Mouse (Mus musculus) spleen, adult 18-20 months (tissue): Measurements from ENCODE around the gene Nbea.

Experiments used
- DNase-seq, 2 experiments: peaks; one replicate each; pipeline ENCODE4 v3.0.0; 2022; ENCODE audit warnings: mixed read lengths in 2 of 2

Gene Nbea

GRCm38 (mm10) chr3:55782056-55782687, 401.3 kb downstream of the Nbea start, which contains the start of gene Mab21l1:
Gene Mab21l1 (plus strand): TSS chr3:55782510.
- no peak for DNase-seq

GRCm38 (mm10) chr3:55781429-55782055, 402.0 kb downstream of the Nbea start:
- no peak for DNase-seq

DNA sequence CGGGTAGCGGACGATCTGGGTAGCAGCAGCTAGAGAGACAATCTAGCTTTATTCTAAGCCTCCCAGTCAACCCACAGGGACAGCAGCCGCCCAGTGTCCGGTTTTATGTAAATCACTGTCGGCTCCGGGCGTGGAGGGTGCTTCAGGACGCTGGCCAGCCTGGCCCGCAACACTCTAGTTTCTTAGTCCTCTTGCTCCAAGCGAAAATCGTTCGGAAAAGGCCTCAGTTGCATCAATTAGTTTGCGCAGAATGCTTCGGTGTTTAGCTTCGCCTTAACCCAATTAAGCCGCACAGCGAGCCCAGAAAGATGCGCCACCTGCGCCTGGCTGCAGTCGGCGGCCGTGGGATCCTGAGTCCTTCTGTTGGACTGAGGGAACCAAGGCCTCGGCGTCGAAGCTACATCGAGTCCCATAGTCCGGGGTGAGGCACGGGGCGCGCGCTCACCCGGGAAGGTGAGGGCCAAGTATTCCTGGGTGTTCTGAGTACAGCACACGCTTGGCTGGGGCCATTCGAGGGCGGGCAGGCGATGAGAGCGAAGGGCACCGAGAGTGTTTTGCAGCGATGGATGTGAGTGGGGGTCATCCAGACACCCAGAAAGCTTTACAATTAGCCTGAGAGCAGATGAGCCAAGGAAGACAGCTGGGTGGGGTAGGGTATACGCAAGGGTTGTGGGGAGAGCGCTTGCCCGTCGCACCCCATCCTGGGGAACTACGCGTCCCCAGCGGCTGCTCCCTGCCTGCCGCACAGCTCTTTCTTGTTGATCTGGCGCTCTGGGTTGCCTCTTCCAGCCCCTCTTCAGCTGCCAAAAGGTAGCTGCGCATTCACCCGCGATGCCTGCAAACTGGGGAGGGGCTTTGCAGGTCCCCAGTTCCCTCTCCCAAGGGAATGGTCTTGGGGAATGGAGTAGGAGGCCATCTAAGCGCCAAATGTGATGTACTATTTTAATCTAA, 403.1 kb downstream of the Nbea start:
- no peak for DNase-seq

- DNase-seq = no peak
These were observed 404.5 kb downstream of the Nbea start for GRCm38 (mm10) chr3:55778764-55779730.

DNA sequence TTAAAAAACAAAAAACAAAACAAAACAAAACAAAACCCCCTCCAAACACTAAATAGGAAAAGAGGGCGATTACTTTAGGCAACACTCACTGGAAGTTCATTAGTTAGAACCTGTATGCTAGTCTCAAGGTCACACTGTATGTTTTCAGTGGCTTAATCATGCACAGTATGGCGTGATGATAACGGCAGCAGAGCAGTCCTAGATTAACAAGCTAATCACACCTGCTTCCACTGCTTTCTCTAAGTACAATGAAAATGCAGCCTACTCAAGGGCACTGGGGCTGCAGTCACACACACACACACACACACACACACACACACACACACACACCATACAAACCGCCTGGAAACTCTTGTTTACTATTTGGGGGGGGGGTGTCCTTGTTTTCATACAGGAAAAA, 406.0 kb downstream of the Nbea start:
- no peak for DNase-seq

DNA sequence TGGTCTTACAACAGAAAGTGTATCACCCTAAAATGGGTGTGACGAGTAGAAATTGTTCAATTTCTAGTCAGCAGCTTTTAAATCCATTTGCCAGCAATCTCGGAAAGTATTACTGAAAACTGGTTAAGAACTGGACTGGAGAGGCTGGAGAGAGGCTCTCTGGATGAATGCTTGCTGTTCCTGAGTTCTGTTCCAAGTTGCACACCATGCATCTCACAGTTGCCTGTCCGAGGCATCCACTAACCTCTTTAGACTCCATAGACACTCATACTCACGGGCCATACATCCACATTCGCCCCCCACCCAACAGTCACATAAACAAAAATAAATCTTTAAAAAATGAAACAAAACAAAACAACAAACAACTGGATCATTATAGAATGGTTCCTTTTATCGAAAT, 407.7 kb downstream of the Nbea start:
- no peak for DNase-seq

DNA sequence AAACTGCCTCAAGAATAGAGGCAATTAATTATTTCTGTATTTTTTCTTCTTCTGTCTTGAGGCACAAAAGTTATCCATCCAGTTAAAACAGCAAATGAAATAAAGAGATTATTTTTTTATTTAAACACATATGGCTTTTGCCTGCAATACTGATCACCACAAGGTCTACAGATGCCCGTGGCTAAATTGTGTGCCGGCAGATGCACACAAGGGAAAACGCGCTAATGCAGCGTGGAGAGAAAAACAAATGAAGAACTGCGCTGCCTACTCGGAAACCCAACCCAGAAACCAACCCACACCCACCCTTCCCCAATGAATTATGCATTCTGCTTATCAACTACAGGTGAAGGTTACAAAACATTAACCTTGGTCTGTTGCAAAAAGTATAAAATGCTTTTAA, 408.3 kb downstream of the Nbea start:
- no peak for DNase-seq

GRCm38 (mm10) chr3:55774203-55774602, 409.3 kb downstream of the Nbea start:
- no peak for DNase-seq

DNA sequence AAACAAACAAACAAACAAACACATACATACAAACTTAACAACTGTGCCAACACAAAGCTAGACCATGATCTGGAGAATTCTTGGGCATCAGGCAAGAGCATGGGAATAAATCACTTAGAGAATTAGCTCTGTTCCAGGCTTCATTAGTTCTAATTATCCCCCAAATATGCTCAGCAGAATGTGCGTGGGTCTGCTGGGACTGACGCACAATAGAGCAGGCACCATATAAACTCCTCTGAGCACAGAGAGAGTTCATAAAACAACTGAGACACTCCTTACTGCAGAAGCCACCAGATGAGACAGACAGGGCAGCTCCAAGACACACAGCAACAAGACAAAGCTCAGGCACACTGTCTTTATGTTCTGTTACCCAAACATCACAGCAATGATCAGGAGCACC, 414.2 kb downstream of the Nbea start:
- no peak for DNase-seq

GRCm38 (mm10) chr3:55768654-55769053, 414.8 kb downstream of the Nbea start:
- no peak for DNase-seq

GRCm38 (mm10) chr3:55763591-55763990, 419.9 kb downstream of the Nbea start:
- no peak for DNase-seq

DNA sequence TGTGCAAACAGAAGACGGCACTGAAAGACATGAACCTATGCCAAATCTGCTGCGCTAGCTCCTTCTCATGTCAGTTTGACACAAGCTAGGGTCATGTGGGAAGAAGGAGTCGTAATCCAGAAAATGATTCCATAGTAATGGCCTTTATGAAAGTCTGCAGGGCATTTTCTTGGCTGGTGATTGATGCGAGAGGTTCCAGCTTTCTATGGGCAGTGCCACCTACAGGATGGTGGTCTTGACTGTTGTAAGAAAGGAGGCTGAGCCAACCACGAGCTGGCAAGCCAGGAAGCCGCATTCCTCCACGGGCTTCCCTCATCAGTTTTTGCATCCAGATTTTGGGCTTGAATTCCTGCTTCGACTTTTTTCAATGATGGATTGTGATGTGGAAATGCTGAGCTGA, 425.2 kb downstream of the Nbea start:
- DNase-seq = no peak

GRCm38 (mm10) chr3:55756602-55757190, 426.8 kb downstream of the Nbea start:
- DNase-seq = no peak

GRCm38 (mm10) chr3:55755805-55756601, 427.5 kb downstream of the Nbea start:
- no peak for DNase-seq

GRCm38 (mm10) chr3:55754981-55755608, 428.4 kb downstream of the Nbea start:
- DNase-seq = no peak

DNA sequence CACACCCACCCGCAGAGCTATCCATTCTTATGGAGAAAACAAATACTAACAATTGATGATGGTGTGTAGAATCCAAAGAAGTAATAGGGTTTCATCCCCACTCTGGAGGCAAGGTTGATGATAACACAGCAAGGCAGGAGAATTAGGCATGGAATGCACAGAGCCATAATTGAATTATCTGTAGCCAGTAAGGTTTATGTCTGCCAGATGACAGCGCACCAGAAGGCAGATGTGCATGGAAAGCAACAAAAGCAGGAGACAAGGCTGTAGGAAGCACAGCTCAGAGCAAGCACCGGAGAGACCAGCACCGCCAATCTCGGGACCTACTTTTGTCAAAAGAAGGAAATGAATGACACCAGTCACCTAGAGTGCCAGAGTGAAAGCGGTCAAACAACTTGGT, 429.6 kb downstream of the Nbea start:
- DNase-seq = no peak

GRCm38 (mm10) chr3:55752558-55752957, 430.9 kb downstream of the Nbea start:
- no peak for DNase-seq

GRCm38 (mm10) chr3:55751363-55751762, 432.1 kb downstream of the Nbea start:
- no peak for DNase-seq

- no peak for DNase-seq
These were observed 432.9 kb downstream of the Nbea start for GRCm38 (mm10) chr3:55750445-55751065.

DNA sequence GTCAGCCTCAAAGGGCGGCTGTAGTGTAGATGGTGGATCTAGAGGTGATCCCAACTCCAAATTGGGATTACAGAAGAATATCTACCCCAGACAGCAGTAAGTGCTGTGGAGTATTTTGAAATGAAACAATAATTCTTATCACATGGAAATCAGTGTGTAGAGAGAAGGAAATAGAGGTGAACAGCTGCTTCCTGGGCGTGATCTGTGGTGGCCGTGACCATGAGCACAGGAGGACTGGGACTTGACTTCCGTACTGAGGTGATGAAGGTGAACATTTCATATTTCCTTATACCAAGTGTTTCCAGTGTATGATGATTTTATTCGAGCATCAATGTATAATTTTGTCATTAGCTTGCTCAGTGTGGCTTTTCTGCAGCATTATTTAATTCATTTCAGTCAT, 439.6 kb downstream of the Nbea start:
- no peak for DNase-seq
